Mouse (Mus musculus) hindbrain, embryonic 12.5 days (tissue): ENCODE results near the gene Hoxa6. TPM values are rescaled to one million over a fixed set of nuclear protein-coding genes. Genes with fewer than 3 reads are reported as not detected.

Source experiments
- ATAC-seq: fragments of 200-750 bp; cut with Nextera tagmentation; 2 replicates; pipeline ENCODE4 v1.8.0; 2017; ENCODE audit warnings: moderate TSS enrichment; ENCODE audit not compliant: low FRiP score
- H3K27ac ChIP-seq: fragments of 300-500 bp; sonication (generic); 2 replicates; pipeline ENCODE4 v1.5.1; 2016; ENCODE audit warnings: mild to moderate bottlenecking
- H3K27me3 ChIP-seq: fragments of 300-500 bp; sonication (generic); 2 replicates; pipeline ENCODE4 v1.6.1; 2016; ENCODE audit warnings: mild to moderate bottlenecking
- H3K36me3 ChIP-seq: fragments of 300-500 bp; sonication (generic); 2 replicates; pipeline ENCODE4 v1.6.1; 2016; ENCODE audit warnings: mild to moderate bottlenecking
- H3K4me1 ChIP-seq: fragments of 300-500 bp; sonication (generic); 2 replicates; pipeline ENCODE4 v1.6.1; 2016
- H3K4me2 ChIP-seq: fragments of 300-500 bp; sonication (generic); replicated peaks from 2 replicates; pipeline ENCODE4 v1.6.1; 2016; ENCODE audit warnings: mild to moderate bottlenecking
- H3K4me3 ChIP-seq: fragments of 300-500 bp; sonication (generic); 2 replicates; pipeline ENCODE4 v1.5.1; 2016; ENCODE audit warnings: mild to moderate bottlenecking
- H3K9ac ChIP-seq: fragments of 300-500 bp; sonication (generic); 2 replicates; pipeline ENCODE4 v1.6.1; 2016; ENCODE audit warnings: mild to moderate bottlenecking, moderate library complexity
- H3K9me3 ChIP-seq: fragments of 300-500 bp; sonication (generic); replicated peaks from 2 replicates; pipeline ENCODE4 v1.6.1; 2016; ENCODE audit warnings: mild to moderate bottlenecking
- WGBS: fragments of 180-500 bp; shearing (Covaris S2); methylation state at CpG from one replicate; pipeline ENCODE4 v1.1.7; 2016; 5-methylcytosine and 5-hydroxymethylcytosine counted together
- polyA plus RNA-seq: library from polyadenylated mRNA; unstranded; fragments of >200 nt; fragmentation: Nextera tagmentation; extraction: Ambion mirVana; gene quantifications from 2 replicates; pipeline ENCODE4 v1.2.1, GENCODE M21; 2016

Hoxa6 gene
- polyA plus RNA-seq, 1 experiment from 2014 or later, result 18.7 TPM

DNA sequence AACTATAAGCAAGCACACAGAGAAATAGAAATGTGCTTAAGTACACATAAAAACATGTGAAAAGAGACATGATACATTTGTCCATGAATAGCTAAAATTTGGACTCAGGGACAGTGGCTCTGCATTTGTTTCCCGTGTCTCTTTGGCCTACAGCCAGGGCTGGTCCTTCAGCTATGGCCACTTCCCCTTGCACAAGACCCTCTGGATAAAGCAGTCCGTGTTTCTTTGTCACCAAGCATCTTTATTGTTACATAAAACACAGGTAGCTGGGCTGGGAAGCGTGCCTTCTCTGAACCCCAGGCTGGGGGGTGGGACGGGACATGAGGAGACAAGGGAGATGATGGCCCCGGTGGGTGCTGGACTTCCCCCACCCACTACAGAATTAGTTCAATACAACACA lies 5.7 kb upstream of the Hoxa6 start:
- Histone ChIP-seq H3K4me1 (peaks cover 16% of the 10 kb centered on the region), H3K9ac (no peak overlapping the region), H3K36me3 (no peaks in the 10 kb centered on the region), H3K4me2 (no peak overlapping the region), H3K9me3 (no peaks in the 10 kb centered on the region), H3K4me3 (no peak overlapping the region), H3K27ac (no peak overlapping the region), H3K27me3 (peaks cover 98% of the 10 kb centered on the region)
- ATAC-seq, result no peak
- 8% methylated on average over 5 of the region's 5 CpGs for WGBS

DNA sequence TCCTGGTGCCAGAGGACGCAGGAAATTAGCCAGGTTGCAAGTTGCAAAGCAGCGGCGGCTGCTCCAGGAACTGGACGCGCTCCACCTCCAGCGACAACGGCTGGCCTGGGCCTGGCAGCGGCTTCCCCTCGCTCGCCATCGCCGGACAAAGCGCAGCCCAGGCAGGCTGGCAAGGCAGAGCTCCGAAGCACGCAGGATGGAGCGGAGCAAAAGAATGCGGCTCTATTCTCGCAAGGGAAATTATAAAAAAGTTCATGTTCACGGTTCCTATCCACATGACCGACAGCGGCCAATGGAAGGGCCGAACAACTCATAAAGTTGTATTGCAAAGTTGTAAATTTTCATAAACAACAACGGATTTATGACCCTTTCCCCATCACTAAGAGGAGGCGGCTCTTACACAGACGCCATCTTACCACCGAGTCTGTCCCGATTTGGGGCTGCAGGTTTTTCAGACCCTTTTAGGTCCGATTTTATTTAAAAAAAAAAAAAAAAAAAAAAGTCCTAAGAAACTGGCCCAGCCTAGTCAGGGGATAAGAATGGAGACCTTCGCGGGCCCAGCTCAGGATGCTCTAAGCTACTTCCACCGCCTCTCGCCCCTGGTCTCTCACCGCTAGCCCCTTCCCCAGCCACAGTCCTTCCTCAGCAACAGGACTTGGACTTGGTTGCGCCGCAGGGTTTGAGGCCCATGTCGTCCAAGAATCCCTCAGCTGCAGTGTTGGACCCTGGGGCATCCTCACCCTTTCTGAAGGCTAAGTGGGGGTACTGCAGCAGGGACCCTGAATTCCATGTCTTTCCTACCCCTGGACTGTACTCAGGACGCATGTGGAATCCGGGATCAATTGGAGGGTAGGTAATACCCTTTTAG lies 4.8 kb upstream of the Hoxa6 start, which contains the start of the genes Hoxa3 and Gm28308:
Gene Hoxa3 (minus strand): TSS at position 218 of the 868 bp plus-strand sequence.
Gene Gm28308 (minus strand): TSS at position 221 of the 868 bp plus-strand sequence.
- 0 out of 2 replicates have a peak within 1 kb of the TSS, but pooled peaks have one; percentile 13 for H3K4me2 ChIP-seq
- WGBS, result 3% methylated on average over 38 of the region's 38 CpGs
- ATAC-seq, result no peak
- H3K4me3 ChIP-seq, result peak within 1 kb of the TSS; percentile 10; the same call in 1 of the 2 replicates
- no peaks in the 10 kb centered on the region for H3K9me3 ChIP-seq
- peaks cover 98% of the 10 kb centered on the region for H3K27me3 ChIP-seq
- no peaks in the 10 kb centered on the region for H3K36me3 ChIP-seq
- peaks cover 21% of the 10 kb centered on the region for H3K4me1 ChIP-seq
- H3K27ac ChIP-seq, result no peak within 1 kb of the TSS
- H3K9ac ChIP-seq, result no peak within 1 kb of the TSS

DNA sequence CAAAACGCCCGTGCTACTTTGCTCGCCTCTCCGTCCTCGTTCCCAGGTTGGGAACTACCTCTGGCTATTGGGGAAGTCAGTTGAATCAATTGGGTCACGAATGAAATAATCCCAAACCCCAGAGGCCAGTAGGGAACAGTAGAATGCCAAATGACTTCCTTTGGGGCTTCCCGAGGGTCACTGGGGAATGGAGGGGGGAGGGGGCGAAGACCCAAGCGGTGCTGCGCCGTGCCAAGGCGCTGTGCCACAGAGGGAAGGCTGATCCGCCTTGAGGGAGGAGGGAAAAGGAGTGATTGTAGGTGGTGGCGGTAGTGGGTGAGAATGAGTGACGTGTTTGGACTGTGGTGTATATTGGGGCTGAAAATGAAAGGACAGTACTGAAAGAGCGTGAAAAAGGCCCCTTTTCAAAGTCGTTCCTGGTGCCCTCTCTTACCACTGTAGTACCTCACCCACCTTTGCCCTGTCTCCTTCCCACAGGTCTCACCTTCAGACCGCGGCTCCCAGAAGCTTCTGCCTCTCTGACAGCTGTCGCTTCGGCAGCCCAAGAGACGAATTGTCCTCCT lies 4.1 kb upstream of the Hoxa6 start:
- H3K9me3 ChIP-seq, result no peaks in the 10 kb centered on the region
- 2% methylated on average over 22 of the region's 22 CpGs for WGBS
- H3K27ac ChIP-seq, result no peak overlapping the region
- no peak overlapping the region for H3K9ac ChIP-seq
- peak overlapping the region; percentile 10; the same call in 1 of the 2 replicates for H3K4me3 ChIP-seq
- peaks cover 20% of the 10 kb centered on the region for H3K4me1 ChIP-seq
- no peaks in the 10 kb centered on the region for H3K36me3 ChIP-seq
- H3K4me2 ChIP-seq, result 0 out of 2 replicates have a peak overlapping the region, but pooled peaks have one; percentile 13
- no peak for ATAC-seq
- H3K27me3 ChIP-seq, result peaks cover 98% of the 10 kb centered on the region

DNA sequence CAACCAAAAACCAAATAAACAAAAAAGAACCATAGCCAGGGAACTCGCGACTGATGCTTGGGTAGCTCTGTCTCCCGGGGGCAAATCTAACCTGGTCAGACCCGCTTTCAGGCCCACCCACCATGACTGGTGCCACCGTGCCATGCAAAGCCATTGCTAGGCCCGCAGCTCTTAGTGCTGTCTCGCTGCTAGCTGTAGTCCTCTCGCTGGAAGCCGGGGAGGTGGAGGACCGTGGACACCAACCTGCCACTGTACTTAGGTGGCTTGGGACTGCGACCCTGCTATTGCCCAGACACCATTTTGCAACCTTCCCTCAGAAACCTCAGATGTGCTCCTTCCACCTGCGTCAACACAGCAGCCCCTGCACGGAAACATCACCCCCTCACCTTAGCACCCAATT lies 3.4 kb upstream of the Hoxa6 start:
- H3K4me2 ChIP-seq, result peak overlapping the region; percentile 8
- no peak overlapping the region for H3K27ac ChIP-seq
- H3K36me3 ChIP-seq, result no peaks in the 10 kb centered on the region
- H3K4me1 ChIP-seq, result peaks cover 15% of the 10 kb centered on the region
- WGBS, result 4% methylated on average over 13 of the region's 13 CpGs
- peak overlapping the region; percentile 7; the same call in 1 of the 2 replicates for H3K4me3 ChIP-seq
- H3K9ac ChIP-seq, result no peak overlapping the region
- H3K27me3 ChIP-seq, result peaks cover 98% of the 10 kb centered on the region
- H3K9me3 ChIP-seq, result no peaks in the 10 kb centered on the region
- ATAC-seq, result no peak

DNA sequence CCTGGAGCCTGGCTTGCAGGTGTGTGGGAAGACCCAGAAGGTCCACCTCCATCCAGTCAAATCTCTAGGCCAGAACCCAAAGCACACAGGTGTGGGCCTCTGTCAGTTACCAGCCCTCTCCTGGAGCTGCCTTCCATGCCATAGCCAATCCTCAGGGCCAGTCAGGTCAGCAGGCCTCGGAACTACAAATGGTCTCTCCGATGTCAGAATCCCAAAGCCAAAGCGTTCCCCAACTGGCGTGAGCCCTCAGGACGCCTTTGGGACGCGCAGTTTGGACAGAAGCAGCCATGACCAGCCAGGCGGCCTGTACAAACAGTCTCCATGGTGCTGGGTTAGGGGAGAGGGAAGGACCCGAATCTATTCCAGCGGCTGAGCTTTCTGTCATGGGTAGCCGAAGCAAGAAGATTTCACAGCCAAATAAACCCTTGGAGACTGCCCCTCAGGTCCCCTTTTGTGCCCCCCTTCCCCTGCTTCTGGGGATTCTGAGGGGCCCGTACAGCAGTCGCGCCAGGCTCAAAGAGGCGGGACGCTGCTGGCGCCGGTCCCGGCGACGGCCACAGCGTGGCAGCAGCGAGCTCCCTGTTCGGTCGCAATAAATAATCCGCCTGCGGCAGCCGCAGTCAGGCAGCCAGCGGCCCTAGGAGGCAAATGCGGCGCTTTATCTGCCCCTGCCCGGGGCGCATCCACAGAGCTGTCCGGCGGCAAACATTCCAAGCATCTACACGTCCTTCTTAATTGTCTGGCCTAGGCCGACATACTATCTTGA lies 2.8 kb upstream of the Hoxa6 start:
- peak; percentile 67 for ATAC-seq
- under 1% methylated on average over 37 of the region's 37 CpGs for WGBS
- Histone ChIP-seq H3K4me1 (peaks cover 11% of the 10 kb centered on the region), H3K9ac (no peak overlapping the region), H3K27me3 (peaks cover 98% of the 10 kb centered on the region), H3K4me2 (peak overlapping the region; percentile 8), H3K4me3 (peak overlapping the region; percentile 7; the same call in 1 of the 2 replicates), H3K27ac (no peak overlapping the region), H3K9me3 (no peaks in the 10 kb centered on the region), H3K36me3 (no peaks in the 10 kb centered on the region)

DNA sequence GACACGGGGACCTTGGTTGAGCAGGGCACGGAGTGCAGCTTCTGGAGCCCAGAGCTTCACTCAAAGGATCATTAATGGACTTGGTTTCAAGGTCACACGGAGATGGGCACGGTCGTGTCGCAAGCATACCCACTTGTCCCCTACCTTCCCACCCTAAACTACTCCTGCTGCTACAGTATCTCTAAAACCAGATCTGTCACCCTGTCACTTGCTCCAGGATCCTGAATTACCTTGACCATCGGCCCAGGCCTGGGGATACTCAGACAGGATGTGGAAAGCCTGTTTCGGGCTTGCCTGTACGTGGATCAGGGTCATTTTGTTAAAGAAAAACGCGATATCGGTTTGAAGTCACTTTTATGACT lies 1.1 kb upstream of the Hoxa6 start:
- H3K4me1 ChIP-seq, result peaks cover 11% of the 10 kb centered on the region
- H3K9ac ChIP-seq, result no peak overlapping the region
- no peak overlapping the region for H3K4me3 ChIP-seq
- H3K27ac ChIP-seq, result no peak overlapping the region
- H3K4me2 ChIP-seq, result no peak overlapping the region; the same call in 1 of the 2 replicates
- H3K36me3 ChIP-seq, result no peaks in the 10 kb centered on the region
- 9% methylated on average over 12 of the region's 12 CpGs for WGBS
- H3K27me3 ChIP-seq, result peaks cover 98% of the 10 kb centered on the region
- no peaks in the 10 kb centered on the region for H3K9me3 ChIP-seq
- no peak for ATAC-seq

DNA sequence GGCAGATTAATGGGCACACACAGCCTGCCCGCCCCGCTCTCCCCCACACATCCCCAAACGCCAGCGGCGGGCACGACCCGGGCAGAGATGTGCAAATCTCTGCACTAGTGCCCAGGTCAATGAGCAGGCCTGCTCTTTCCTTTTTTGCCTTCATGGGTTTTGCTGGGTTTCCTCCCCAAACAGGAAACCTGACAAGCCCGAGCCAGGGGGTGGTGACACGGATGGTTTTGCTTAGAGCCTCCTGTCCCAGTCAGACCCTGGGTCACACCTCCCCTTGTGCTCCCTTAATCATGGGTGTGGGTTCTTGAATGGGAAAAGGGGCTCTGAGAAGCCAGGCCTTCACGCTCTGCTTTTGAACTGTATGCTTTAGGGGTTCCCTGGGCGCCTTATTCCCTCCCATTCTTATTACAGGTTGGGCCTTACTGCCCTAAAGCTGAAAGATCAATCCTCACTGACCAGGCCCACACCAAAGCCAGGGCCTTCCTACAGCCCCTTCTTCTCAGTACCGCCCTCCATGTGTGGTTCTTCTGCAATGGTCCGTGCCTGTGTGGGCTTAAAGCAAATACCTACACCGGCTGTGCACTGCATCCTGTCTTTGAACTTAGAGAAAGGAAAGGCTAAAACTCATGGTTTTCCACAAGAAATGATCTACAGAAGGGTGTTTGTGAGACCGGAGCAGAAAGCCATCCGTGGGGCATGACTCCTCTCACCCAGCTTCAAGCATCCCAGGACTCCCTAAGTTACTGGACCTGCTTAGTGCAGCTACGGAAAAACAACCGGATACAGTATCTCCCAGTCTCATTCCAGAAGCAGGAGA lies 554 bp upstream of the Hoxa6 start:
- no peak overlapping the region; the same call in 1 of the 2 replicates for H3K27ac ChIP-seq
- H3K9me3 ChIP-seq, result no peaks in the 10 kb centered on the region
- H3K27me3 ChIP-seq, result peaks cover 97% of the 10 kb centered on the region
- H3K4me3 ChIP-seq, result peak overlapping the region; percentile 25
- no peak overlapping the region for H3K9ac ChIP-seq
- peak overlapping the region; percentile 46 for H3K4me2 ChIP-seq
- no peak for ATAC-seq
- peaks cover 11% of the 10 kb centered on the region for H3K4me1 ChIP-seq
- H3K36me3 ChIP-seq, result no peaks in the 10 kb centered on the region
- WGBS, result 3% methylated on average over 18 of the region's 18 CpGs

DNA sequence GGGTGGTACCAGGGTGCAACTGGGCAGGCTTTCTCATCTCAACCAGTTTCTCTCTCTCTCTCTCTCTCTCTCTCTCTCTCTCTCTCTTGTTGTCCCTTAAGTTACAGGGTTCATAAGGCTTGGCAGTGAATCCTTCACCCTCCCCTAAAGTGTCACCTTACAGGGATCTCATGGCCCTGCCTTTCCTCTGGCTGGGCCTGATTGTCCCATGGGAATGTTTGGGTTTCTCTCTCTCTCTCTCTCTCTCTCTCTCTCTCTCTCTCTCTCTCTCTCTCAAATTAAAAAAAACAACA lies 892 bp downstream of the Hoxa6 start:
- ATAC-seq, result no peak
- Histone ChIP-seq H3K27me3 (peaks cover 97% of the 10 kb centered on the region), H3K9ac (no peak overlapping the region), H3K4me3 (peak overlapping the region; percentile 47; the same call in 1 of the 2 replicates), H3K9me3 (no peaks in the 10 kb centered on the region), H3K27ac (no peak overlapping the region), H3K4me2 (peak overlapping the region; percentile 46), H3K36me3 (no peaks in the 10 kb centered on the region), H3K4me1 (peaks cover 17% of the 10 kb centered on the region)

DNA sequence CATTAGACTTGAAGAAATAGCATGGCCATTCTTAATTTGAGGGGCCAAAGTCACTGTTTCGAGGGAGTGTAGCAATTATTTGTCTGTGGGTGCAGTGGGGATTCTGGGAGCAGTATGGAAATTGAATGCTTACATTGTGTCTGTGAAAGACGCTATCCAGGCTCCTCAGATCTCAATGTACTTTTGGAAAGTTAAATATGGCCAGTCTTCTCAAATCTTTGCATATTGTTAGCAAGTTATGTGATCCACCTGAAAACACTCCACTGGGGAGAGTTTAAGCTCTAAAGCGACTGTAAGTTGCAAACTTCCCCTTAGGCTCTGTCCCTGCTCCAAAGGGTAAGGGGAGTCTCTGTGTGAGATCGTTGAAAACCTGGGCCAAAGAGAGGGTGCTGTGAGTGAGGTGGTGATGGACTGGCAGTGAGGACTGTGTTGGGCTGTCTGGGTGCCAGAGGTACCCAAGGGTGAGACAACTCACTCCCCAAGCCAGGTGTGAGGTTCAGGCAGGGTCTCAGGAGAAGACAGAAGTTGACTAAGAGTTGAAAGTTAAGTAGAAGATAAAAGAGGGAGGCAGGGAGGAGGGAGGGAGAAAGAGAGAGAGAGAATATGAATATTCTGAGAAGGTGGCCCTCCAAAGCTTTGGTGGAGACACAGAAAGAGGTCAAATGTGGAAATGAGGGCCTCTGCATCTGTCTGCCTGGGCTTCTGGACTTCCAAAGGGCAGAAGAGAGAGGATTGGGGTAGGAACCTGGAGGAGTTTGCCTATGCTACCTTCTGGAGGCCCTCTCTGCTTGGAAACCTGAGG lies 1.4 kb downstream of the Hoxa6 start:
- Histone ChIP-seq H3K4me2 (peak overlapping the region; percentile 46), H3K9me3 (no peaks in the 10 kb centered on the region), H3K27ac (no peak overlapping the region), H3K4me1 (peaks cover 17% of the 10 kb centered on the region), H3K4me3 (peak overlapping the region; percentile 47), H3K27me3 (peaks cover 96% of the 10 kb centered on the region), H3K9ac (no peak overlapping the region), H3K36me3 (no peaks in the 10 kb centered on the region)
- 1% methylated on average over 4 of the region's 4 CpGs for WGBS
- ATAC-seq, result no peak

DNA sequence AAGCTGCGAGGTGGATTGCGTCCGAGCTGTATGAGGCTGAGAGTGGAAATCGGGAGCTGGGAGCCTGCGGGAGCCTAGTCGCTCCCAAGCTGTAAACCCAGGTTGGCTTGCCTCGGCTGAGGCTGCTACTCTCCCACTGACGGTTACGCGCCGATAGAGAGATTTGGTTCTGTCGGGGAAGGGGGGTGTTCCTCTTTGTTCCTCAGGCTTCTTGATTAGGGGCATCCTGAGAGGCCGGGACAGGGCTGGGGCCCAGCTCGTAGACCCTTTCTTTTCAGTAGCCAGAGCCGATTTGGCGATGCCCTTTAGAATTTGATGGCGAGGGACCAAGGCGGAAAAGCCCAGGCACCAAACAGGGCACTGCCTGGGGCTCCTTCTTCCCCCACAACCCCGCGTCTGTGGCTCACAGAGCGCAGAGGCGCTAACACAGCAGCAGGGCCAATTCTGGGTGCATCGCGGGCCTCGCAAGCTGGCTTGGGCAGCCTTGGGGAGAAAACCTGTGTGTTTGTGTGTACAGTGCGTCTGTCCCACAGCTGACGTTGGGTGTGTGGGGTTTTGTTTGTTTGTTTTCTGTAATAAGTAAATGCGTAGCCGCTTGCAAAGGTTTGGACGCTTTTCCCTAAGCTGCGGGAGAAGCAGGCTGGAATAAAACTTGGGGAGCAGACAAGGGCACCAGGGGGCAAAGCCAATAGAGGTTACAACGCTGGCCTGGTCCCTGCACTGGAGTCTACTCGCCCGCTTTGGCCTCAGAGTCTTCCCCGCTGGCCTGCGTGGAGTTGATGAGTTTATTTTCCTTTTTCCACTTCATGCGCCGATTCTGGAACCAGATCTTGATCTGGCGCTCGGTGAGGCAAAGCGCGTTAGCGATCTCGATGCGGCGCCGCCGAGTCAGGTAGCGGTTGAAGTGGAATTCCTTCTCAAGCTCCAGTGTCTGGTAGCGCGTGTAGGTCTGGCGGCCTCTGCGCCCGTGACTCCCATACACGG lies 2.6 kb downstream of the Hoxa6 start:
- peak overlapping the region; percentile 46 for H3K4me2 ChIP-seq
- peak overlapping the region; percentile 47 for H3K4me3 ChIP-seq
- H3K27me3 ChIP-seq, result peaks cover 96% of the 10 kb centered on the region
- peak overlapping the region; percentile 56 for H3K9ac ChIP-seq
- peak overlapping the region; percentile 71 for H3K27ac ChIP-seq
- WGBS, result under 1% methylated on average over 55 of the region's 55 CpGs
- ATAC-seq, result no peak
- H3K36me3 ChIP-seq, result no peaks in the 10 kb centered on the region
- no peaks in the 10 kb centered on the region for H3K9me3 ChIP-seq
- H3K4me1 ChIP-seq, result peaks cover 14% of the 10 kb centered on the region
